Mouse (Mus musculus): ENCODE results near the gene Trp53rkb.
"Not testable (repeated sequence)": the region's sequence is repeated elsewhere in the genome, so short reads cannot be mapped to it uniquely, and the experiment has no call there.

The Trp53rkb gene

DNA sequence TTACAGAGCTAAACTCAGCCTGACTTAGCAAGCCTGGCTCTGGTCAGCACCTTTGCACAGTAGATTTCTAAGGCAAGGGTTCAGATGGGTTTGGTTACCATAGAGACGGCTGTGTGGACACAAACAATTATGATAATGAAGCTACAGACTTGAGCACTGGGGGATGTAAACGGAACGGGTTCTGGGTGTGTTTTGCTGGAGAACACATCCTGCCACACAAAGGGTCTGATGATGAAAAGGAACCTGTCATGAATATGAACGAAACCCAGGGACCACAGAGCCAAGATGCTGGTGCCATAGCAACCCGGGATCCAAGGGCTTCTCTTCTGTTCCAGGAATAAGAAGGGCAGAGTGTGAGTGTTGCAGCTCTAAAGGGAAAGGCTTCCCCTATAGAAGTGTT is at the start of gene Trp53rkb:
Gene Trp53rkb (plus strand): TSS at position 177 of the 400 bp plus-strand sequence.
- DNase-seq (ENCODE audit: low read depth, low spot score), result no peak

DNA sequence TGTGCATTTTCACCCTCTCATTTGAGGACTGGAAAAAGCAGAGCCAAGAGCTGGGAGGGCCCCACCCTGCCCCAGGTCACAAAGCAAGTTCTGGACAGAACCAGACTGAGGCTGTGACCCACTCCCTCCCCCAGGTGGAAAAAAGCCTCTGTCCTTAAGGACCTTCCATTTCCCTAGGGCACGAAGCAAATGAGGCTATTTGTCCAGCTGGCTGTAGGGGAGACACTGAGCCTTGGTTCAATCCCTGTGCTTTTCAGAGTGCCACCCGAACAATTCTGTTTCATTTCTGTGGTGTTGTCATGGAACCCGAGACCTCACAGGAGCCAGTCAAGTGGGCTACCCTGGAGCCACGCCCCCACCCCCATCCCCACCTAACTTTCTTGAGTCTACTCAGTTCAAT is 48.8 kb upstream of the Trp53rkb start:
- DNase-seq (ENCODE audit: low read depth, low spot score), result no peak

GRCm38 (mm10) chr2:166744433-166744832 is 47.9 kb upstream of the Trp53rkb start:
- no peak for DNase-seq (ENCODE audit: low read depth, low spot score)

GRCm38 (mm10) chr2:166745849-166746248 is 46.5 kb upstream of the Trp53rkb start:
- no peak for DNase-seq (ENCODE audit: low read depth, low spot score)

DNA sequence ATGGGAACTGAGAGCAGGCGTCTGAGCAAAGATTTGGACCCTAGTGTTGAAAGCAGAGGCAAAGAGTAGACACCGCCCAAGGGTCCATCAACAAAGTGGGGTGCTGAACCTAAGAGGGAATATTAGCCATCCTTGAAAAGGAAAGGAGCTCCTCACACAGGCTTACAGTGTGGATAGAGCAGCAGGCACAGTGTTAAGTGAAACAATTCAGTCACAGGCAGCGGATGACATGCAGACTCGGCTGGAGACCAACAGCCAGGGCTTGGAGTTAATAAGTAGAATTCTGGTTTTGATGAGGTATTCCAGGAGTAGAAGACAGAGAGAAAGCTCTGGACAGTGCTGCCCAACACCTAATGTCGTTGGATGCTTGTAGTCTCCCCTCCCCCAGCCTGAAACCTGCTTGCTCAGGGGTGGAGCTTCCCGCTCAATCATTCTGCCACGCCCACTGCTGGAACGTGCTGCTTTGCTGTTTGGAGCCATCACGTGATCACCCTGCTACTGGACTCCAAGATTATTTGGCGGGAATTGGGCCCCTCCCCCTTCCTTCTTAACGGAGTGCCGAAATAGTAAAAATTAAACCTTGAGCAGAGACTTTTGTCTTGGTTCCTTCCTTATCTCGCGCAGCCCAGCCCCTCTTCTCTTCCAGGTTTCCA is 45.9 kb upstream of the Trp53rkb start:
- DNase-seq (ENCODE audit: low read depth, low spot score), result not testable (repeated sequence)

DNA sequence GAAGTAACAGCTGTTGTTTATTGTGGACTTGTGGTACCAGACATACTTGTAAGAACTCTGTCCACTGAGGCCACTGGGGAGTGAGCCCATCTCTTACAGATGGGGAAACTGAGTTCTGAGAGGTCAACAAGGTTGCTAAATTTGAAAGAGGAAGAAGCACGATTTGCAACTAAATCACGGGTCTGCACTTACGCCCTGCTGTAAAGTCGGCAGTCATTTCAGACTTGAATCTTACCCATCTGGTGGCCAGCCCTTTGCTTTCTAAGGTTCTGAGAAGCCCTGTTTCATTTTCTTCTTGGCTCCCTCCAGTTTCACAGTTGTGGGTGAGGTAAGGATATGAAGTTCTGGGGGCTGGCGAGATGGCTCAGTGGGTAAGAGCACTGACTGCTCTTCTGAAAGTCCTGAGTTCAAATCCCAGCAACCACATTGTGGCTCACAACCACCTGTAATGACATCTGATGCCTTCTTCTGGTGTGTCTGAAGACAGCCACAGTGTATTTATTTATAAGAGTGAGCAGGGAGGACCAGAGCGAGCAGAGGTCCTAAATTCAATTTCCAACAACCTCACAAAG is 41.6 kb upstream of the Trp53rkb start:
- DNase-seq (ENCODE audit: low read depth, low spot score), result no peak

DNA sequence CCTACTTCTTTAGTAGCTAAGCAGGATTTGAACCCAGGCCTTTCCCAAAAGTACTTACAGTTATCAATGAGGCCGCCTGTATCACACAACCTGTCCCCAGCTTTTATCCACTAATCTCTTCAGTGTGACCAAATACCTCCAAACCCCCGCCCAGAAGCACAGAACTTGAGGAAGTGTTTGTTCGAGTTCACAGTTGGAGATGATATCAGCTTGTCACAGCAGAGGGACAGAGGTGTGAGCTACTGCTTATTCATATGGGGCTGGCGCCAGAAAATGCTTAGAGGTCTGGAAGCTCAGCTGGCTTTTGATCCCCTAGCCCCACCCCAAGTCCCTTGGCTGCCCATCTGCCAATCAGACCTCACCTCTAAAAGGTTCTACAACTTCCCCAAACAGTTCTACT is 38.1 kb upstream of the Trp53rkb start:
- DNase-seq (ENCODE audit: low read depth, low spot score), result no peak

GRCm38 (mm10) chr2:166754760-166755159 is 37.6 kb upstream of the Trp53rkb start:
- DNase-seq (ENCODE audit: low read depth, low spot score), result no peak

GRCm38 (mm10) chr2:166757969-166758368 is 34.4 kb upstream of the Trp53rkb start:
- no peak for DNase-seq (ENCODE audit: low read depth, low spot score)

- no peak for DNase-seq (ENCODE audit: low read depth, low spot score)
These were observed 28.3 kb upstream of the Trp53rkb start for GRCm38 (mm10) chr2:166764051-166764450.

DNA sequence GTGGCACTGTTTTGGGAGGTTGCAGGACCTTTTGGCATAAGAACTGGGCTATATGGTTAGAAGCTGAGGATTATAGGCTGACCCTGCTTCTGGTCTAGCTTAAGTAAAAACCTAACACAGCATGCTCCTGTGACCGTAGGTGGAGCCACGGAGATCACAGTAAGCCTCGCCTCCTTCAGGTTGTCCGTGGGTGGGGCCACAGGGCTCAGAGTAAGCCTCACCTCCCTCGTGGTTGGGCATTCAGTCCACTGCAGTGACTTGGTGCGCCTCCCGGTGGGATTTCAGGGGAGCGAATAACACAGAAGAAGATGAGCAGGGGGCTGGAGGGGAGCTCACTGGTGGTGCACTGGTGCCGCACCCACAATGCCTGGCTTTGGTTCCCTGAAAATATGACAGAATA is 24.7 kb upstream of the Trp53rkb start:
- no peak for DNase-seq (ENCODE audit: low read depth, low spot score)

GRCm38 (mm10) chr2:166771396-166771795 is 20.9 kb upstream of the Trp53rkb start:
- DNase-seq (ENCODE audit: low read depth, low spot score), result no peak

DNA sequence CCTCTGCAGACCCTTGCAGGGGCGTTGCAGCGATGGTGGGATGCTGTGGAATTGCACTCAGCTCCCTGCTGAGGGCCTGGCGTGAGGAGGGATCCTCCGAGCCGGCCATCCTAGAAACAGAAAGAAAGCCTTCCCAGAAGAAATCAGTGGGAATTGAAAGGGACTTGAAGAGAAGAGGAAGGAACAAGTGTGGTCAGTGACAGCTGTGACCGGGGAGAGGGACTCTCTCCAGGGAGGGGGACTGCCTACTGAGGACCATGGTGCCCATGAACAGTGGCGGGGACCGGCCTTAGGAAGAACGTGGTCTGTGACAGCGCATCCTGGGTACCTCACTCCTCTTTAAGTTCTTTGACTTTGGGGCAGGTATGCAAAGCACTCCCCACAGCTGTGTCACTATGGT is 18.7 kb upstream of the Trp53rkb start:
- DNase-seq (ENCODE audit: low read depth, low spot score), result no peak

DNA sequence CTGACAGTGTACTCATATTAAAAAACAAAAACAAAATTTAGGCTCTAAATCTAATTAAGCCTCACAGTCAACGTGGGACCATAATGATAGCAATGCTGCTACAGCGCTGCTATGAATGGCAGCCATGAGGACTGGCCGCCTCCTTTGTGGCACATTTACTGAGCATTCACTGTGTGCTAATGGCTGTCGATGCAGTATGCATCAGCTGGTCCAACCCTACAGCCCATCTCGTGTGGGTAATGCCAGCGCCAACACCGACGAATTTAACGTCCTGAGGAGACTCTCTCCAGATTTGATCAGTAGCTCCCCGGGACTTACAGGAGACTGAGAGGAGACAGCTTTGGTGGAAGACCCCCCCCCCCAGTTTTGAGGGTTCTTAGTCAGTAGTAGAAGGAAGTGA is 18.1 kb upstream of the Trp53rkb start:
- DNase-seq (ENCODE audit: low read depth, low spot score), result no peak

DNA sequence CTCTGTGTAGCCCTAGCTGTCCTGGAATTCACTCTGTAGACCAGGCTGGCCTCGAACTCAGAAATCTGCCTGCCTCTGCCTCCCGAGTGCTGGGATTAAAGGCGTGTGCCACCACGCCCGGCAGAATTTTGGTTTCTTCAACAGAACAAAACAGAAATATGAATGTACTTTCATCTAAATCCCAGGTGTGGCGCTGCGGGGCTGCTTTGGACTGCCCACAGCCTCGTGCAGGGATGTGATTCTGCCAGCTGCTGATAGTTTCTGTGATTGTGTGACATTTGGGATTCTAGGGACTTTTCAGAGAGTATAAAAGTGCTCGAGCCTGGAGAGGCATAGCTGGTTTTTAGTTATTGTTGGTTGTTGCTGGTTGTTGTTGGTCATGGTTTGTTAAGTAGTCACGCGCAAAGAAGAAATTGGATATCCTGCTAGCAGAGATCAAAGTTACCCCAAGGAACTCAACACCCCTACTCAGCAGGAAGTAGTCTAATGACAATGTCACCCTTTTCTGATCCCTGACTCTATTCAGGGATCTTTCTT is 16.9 kb upstream of the Trp53rkb start:
- no peak for DNase-seq (ENCODE audit: low read depth, low spot score)

- DNase-seq (ENCODE audit: low read depth, low spot score), result no peak
These were observed 16.1 kb upstream of the Trp53rkb start for GRCm38 (mm10) chr2:166776272-166776671.

- no peak for DNase-seq (ENCODE audit: low read depth, low spot score)
These were observed 12.4 kb upstream of the Trp53rkb start for GRCm38 (mm10) chr2:166779956-166780355.

DNA sequence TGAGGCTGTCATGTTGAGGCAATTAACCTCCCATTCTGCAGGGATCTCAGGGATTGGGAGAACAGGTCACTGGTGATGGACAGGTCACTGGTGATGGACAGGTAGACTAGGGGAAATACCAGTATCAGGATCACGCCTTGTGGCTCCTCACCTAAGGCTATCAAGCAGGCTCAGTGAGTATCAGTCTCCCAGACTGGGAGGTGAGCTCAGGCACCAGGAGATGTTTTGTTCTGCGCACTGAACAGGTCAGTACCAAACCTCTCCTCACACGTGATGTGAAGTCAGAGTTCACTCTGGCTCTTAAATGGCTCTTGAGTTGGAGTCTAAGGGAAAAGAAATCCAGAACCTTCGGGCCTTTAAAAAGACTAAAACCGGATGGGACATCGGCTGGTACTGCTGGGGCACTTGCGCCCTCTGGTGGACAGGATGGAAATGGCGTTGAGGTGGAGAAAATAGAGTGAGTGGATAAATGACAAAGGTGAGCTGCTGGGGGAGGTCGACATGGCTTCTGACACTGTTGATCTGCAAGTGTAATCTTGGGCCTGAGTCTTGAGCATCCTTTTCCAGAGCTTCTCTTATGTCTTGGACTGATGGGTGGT is 11.3 kb upstream of the Trp53rkb start:
- DNase-seq (ENCODE audit: low read depth, low spot score), result no peak

- DNase-seq (ENCODE audit: low read depth, low spot score), result no peak
These were observed 8.0 kb upstream of the Trp53rkb start for GRCm38 (mm10) chr2:166784376-166784775.

DNA sequence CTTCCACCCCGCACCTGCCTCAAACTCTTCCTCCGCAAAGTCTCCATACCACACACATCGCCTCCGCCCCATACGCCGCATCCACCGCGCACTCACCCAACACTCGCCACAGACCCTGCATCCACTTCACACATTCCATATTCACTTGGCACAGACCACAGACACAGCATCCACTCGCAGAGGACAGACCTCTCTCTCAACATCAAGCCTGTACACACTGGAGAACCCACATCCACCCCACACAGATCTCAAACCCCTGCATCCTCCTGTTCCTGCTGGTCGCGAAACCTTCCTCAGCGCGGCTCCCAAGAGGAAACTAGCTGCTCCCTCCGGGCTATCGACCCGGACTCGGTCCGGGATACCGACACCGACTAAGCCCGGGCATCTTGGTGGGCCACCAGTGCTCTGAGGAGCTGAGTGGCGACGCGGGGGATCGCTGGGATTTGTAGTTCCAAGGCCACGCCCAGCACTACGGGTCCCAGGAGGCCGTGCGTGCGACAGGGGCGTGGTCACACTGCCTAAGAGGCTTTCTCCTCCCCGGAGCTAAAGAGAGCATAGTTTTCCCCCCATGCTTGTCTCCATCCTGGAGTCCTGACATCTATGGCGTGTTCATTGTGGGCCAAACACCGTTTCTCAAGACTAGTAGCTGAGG is 5.9 kb upstream of the Trp53rkb start:
- DNase-seq (ENCODE audit: low read depth, low spot score), result peak; percentile 95

DNA sequence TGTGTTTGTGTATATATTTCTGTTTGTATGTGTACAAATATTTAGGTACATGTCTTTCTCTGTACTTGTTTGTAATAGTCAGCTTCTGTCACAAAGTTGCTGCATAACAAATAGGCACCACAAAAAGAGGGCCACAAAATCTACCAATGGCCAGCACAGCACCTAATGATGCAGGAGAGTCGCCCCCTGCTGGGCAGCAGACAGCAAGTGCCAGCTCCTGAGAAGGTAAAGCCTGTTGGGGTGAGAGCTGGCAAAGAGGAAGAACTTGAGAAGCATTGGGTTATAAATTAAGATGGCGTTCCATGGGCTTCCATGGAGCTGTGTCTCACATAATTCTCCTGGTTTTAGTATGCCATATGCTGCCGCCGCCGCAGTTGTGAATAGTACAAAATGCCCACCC is 593 bp upstream of the Trp53rkb start:
- no peak for DNase-seq (ENCODE audit: low read depth, low spot score)

DNA sequence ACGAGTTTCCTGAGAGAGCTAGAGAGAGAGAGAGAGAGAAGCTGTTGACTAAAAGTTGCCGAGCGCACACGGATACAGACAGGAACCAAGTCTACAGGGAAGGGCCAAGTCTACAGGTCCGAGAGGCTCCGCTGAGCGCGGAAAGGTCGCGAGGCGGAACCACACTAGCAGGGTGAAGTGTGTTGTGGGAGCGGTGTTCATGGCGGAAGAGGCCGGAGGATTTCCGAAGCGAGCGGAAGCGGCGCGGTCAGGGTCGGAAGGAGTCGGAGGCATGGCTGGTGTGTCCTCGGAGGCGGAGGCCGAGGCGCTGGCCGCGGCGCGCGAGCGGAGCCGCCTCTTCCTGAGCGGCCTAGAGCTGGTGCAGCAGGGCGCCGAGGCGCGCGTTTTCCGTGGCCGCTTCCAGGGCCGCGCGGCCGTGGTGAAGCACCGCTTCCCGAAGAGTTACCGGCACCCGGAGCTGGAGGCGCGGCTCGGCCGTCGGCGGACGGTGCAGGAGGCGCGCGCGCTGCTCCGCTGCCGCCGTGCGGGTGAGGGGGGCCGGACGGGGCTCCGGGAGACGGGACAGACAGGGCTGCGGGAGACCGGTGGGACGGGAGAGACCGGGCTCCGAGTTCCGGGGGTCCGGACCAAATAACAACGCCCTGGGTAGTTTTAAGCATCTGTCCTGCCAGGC is 1.3 kb downstream of the Trp53rkb start:
- DNase-seq (ENCODE audit: low read depth, low spot score), result peak; percentile 71

All from telencephalon, adult 2 months (tissue).